Mouse (Mus musculus): ENCODE data around the gene Wsb2. TPM values are rescaled to one million over a fixed set of nuclear protein-coding genes. Genes with fewer than 3 reads are reported as not detected.
"Not testable (repeated sequence)": the region's sequence is repeated elsewhere in the genome, so short reads cannot be mapped to it uniquely, and the experiment has no call there.

Wsb2 gene
- total RNA-seq (2021): 10 to 100 TPM; 84.2 to 90.8 TPM
- long read RNA-seq, experiment 1, transcript Wsb2-201 (9 exons, 2,421 nt): major isoform, 114 of 158 reads
- long read RNA-seq, experiment 1, partial matches to known transcripts: 36 of 158 reads
- long read RNA-seq, experiment 1, other reads (novel, unspliced or antisense): 6 of 158 reads
- long read RNA-seq, experiment 2, transcript Wsb2-201 (9 exons, 2,421 nt): major isoform, 140 of 187 reads
- long read RNA-seq, experiment 2, partial matches to known transcripts: 35 of 187 reads
- long read RNA-seq, experiment 2, other reads (novel, unspliced or antisense): 9 of 187 reads

DNA sequence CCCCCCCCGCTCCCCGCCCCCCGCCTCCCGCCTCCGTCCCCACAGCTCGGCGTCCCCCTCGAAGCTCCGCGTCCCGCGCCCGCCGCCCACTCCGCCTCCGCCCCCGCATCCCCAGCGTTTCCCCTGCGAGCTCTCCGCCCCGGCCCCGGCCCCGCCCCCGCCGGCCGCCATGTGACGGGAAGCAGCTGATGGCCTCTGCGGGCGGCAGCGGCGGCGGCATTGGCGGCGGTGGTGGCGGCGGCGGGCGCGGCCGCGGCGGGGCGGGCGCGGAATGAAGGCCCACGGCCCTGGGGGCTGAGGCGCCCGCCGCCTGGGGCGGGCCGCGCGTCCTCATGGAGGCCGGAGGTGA is at the start of gene Wsb2:
TSS of gene Wsb2 (plus strand) at position 176 of the 349 bp plus-strand sequence.
- intact Hi-C loops (cut with DNase I): loop anchor here (2.0 kb wide), 1 partner anchor 38 kb away; the partner anchor contains the start of gene Vsig10
- DNase-seq: peak; percentile 71 to 82

GRCm38 (mm10) chr5:117307699-117308098 is 49.4 kb upstream of the Wsb2 start:
- DNase-seq: peak; percentile 50 to 55
- intact Hi-C loops (cut with DNase I): loop anchor here (5.0 kb wide), 3 partner anchors 100 to 190 kb away; partner anchors contain the start of gene Suds3

DNA sequence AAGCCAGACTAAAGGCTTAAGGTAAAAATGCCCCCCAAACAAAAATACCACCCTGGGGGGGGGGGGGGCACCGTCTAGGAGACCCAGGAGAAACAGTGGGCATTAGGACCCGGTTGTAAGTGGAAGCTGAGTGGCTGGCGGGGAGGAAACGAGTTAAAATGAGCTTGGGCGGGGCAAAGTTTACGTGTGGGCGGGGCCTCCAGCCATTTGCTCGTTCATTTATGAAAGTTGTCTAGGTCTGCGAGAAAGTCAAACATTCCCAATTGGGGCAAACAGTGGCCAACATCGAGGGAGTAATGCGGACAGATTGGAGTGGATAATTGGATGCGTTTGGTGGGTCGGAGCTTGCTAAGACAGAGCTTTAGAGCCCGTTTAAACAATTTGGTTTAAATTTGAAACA is 43.7 kb upstream of the Wsb2 start:
- intact Hi-C loops (cut with DNase I): no loop called here

GRCm38 (mm10) chr5:117313909-117314308 is 43.2 kb upstream of the Wsb2 start:
- DNase-seq: no peak
- intact Hi-C loops (cut with DNase I): no loop called here

More for the DNA sequence above, 43.7 kb upstream of the Wsb2 start:
- peak; percentile 40 to 49 for DNase-seq

DNA sequence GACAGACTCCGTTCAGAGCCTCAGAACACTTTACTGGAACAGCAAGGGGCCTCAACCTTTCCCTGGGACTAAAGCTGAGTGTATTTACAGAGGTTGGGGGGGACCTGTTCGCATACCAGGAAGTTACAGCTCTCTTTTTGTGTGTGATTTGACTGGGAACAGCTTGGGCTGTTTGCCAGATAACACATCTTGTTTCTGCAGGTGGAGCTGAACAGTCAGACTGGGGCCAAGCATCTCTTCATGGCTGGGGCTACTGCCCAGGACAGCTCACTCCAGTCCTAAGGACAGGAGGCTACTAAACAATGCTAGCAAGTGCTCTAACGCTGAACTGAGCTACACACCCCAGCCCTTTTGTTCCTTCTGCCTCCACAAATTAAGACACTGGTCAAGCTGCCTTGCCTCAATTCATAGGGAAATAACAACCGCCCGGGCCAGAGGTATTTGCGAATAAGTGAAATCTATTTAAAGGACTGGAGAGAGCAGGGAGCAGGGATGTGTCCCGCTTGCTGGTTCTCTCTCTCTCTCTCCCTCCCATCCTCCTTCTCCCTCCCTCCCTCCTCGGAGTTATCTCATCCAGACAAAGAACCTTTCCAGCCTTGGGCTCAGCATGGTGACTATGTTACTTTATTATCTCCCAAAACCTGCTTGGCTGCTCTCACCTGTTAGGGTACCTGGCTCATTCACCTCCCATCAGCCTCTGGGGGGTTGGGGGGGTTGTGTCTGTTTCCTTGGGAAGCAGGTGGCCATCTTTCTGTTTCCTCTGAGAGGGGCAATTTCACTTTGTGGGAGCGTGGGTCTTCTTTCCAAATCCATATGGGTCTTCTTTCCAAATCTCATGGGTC is 42.3 kb upstream of the Wsb2 start:
- intact Hi-C loops (cut with DNase I): no loop called here

GRCm38 (mm10) chr5:117318741-117319629 is 38.1 kb upstream of the Wsb2 start, which contains the start of gene Vsig10:
Gene Vsig10 (plus strand): TSS chr5:117319083.
- intact Hi-C loops (cut with DNase I): loop anchor here (2.0 kb wide), 1 partner anchor 38 kb away; the partner anchor contains the start of gene Wsb2
- peak; percentile 69 to 77 for DNase-seq

More for the DNA sequence above, 42.3 kb upstream of the Wsb2 start:
- DNase-seq: no peak

- intact Hi-C loops (cut with DNase I): no loop called here
- no peak for DNase-seq
These were observed 33.4 kb upstream of the Wsb2 start for GRCm38 (mm10) chr5:117323751-117324150.

DNA sequence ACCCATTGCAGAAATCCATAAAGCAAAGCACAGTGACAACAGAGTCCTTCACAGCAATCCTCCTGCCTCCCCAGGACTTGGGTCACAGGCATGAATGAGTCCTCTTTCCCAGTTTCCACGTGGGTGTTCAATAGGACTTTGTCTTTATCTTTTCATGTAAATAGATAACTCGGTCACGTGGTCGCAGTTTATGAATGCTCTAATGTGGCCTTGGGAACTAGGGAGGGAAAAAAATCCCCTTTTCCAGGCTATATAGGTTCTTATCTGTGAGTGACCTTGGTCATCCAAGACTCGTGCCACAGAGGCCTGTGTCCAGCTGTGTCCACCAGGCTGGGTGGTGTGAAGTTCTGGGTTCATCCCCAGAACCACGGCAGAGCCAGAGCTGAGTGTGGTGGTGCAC is 30.7 kb upstream of the Wsb2 start:
- intact Hi-C loops (cut with DNase I): no loop called here

GRCm38 (mm10) chr5:117330457-117330856 is 26.6 kb upstream of the Wsb2 start:
- intact Hi-C loops (cut with DNase I): no loop called here
- no peak for DNase-seq

More for the DNA sequence above, 30.7 kb upstream of the Wsb2 start:
- DNase-seq: no peak

DNA sequence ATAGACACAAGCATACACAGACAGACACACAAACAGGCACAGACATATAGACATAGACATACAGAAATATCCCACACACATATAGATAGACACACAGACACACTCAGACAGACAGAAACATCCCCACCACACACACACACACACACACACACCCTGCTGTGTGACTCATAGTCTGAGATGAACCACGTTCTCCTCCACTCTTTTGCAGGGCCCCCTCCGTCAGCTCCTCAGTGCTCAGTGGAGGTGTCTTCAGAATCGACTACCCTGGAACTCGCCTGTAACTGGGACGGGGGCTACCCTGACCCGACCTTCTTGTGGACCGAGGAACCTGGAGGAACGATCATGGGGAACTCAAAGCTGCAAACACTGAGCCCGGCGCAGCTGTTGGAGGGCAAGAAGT is 19.1 kb upstream of the Wsb2 start:
- DNase-seq: no peak
- intact Hi-C loops (cut with DNase I): no loop called here

- no peak for DNase-seq
- intact Hi-C loops (cut with DNase I): no loop called here
These were observed 18.6 kb upstream of the Wsb2 start for GRCm38 (mm10) chr5:117338503-117338902.

DNA sequence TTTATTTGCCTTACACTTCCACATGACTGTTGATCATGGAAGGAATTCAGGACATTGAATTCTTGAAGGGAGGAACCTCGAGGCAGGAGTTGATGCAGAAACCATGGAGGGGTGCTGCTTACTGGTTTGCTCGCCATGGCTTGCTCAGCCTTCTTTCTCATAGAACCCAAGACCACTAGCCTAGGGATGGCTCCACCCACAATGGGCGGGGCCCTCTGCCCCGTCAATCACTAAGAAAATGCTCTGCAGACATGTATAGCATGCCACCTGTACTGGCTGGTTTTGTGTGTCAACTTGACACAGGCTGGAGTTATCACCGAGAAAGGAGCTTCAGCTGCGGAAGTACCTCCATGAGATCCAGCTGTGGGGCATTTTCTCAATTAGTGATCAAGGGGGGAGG is 17.0 kb upstream of the Wsb2 start:
- DNase-seq: no peak
- intact Hi-C loops (cut with DNase I): no loop called here

GRCm38 (mm10) chr5:117341896-117342295 is 15.2 kb upstream of the Wsb2 start:
- intact Hi-C loops (cut with DNase I): no loop called here
- DNase-seq: no peak

- intact Hi-C loops (cut with DNase I); DNase-seq: not testable (repeated sequence)
These were observed 12.6 kb upstream of the Wsb2 start for GRCm38 (mm10) chr5:117344496-117344895.

DNA sequence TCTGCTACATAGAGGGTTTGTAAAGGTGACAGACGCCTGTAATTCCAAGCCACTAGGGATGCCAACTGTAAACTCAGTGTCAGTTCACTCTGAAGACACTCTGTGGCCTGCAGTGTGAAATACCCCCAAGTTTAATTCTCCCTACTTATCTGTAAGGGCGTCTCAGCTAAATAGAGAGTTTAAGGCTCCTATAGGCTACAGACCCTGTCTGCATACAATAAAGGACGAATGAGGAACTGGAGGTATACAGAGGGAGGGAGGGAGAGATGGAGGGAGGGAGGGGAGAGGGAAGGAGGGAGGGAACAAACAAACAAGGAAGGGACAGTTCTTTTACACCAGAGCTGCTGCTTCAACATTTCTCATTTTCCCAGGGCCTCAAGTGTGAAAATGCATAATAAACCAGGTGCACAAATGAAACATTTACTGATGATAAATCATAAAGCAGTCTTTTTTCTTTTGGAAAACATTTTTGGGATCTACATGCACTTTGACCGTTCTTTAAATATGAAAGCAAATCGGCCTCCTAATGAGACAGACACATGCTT is 11.6 kb upstream of the Wsb2 start:
- intact Hi-C loops (cut with DNase I): no loop called here
- no peak for DNase-seq

- intact Hi-C loops (cut with DNase I): no loop called here
- no peak for DNase-seq
These were observed 10.8 kb upstream of the Wsb2 start for GRCm38 (mm10) chr5:117346281-117346680.

DNA sequence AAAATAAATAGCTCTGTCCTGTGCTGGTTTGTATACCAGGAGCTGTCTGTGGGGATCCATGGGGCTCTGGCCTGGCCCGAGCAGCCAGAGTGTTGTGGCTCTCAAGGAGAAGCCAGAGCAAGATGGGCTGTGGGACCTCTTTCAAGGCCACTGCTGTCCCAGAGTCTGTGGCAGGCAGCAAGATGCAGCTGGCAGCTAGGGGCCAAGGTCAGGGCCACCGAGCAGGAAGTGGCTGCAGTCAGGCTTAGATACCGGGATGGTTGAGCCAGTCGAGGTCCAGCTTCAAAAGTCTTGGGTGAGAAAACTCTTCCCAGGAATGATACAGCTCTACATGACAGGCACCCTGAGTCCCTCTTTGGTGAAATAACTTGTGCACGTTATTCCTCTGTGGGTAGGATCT is 10.1 kb upstream of the Wsb2 start:
- intact Hi-C loops (cut with DNase I): no loop called here
- DNase-seq: no peak

DNA sequence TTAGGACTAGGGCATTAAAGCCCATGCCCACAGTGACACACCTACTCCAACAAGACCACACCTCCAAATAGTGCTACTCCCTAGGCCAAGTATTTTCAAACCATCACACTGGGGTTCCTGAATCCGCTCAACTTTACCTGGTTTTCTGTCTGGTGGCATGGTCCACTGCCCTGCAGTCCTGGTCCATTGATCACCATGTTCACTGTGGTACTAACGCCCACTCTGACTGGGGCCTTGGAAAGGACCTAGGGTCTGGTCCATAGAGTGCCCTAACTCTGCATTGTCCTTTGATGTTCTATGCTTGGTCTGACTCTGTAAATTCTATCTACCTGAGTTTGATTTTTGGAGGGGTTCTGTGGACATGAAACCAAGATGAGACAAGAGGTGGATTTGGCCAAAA is 9.3 kb upstream of the Wsb2 start:
- DNase-seq: no peak
- intact Hi-C loops (cut with DNase I): no loop called here

DNA sequence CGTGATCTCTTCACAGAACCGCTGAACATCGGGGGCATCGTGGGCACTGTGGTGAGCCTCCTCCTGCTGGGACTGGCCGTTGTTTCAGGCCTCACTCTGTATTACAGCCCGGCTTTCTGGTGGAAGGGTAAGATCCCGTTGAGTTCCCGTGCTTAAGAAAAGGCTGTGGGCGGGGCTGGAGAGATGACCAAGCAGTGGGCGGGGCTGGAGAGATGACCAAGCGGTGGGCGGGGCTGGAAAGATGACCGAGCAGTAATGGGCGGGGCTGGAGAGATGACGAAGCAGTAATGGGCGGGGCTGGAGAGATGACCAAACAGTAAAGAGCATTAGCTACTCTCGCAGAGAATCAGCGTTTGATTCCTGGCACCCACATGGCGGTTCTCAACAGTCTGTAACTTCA is 8.8 kb upstream of the Wsb2 start:
- intact Hi-C loops (cut with DNase I): no loop called here

DNA sequence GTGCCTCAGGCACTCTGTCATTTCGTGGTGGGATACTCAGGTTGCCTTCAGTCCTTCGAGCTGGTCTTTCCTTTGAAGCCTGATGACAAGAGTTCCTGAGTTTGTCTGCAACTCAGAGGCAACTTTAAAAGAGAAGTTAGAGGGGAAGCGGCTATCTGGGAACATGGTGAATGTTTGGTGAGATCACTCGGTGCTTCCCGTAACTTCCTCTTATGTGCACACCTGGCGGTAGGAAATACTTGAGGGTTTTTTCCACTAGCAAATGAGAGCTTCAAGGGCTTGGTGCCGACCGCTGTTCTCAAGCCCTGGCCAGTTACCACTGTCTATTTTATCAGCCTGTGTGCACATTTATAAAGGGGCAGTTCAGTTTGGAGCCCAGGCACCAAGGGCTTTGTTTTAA is 3.0 kb upstream of the Wsb2 start:
- DNase-seq: no peak
- intact Hi-C loops (cut with DNase I): no loop called here

More for the DNA sequence above, 8.8 kb upstream of the Wsb2 start:
- peak; percentile 42 to 50 for DNase-seq

Measured in gastrocnemius, postnatal 36 days (tissue).